Mouse (Mus musculus) small intestine, adult 2 months (tissue): ENCODE results near the gene Bbof1.

Source experiments
- CTCF ChIP-seq: fragments of 200-500 bp; IDR thresholded peaks from 2 replicates; pipeline ENCODE4 v1.5.1; 2012; ENCODE audit warnings: low read depth, mild to moderate bottlenecking, control low read depth, inconsistent platforms, low read length, moderate library complexity, mixed read lengths; ENCODE audit not compliant: insufficient replicate concordance, insufficient read length; ENCODE audit errors: extremely low read depth
- POLR2A ChIP-seq: fragments of 200-500 bp; IDR thresholded peaks from 2 replicates; pipeline ENCODE4 v1.6.1; 2012; ENCODE audit warnings: low read depth, mild to moderate bottlenecking, control low read depth, inconsistent platforms, low read length, moderate library complexity

DNA sequence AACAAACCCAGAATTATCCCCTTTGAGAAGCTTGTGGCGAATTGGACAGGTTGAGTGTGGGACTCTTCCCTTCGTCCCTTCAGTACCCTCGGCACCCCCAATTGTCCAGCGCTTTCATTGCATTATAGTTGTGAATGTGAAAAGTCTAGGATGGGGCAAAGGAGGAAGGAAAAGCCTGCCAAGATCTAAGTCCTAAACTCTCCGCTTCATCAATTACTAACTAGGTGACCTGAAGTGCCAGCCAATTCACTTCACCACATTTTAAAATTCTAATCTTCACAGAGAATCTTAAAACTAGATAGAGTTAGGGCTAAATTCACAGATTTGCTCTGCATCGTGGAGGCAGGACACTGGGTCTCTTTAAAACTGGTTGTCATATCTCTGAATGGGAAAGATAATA, 39.3 kb downstream of the Bbof1 start:
- TF ChIP-seq CTCF (no peak), POLR2A (no peak)
